9 mouse cellular contexts compared by ENCODE assay signal in genomic region chr13:67683841-67684240, GRCm38 (mm10). TPM values are rescaled to one million over a fixed set of nuclear protein-coding genes. Genes with fewer than 3 reads are reported as not detected.
DNase-seq lines count a peak whose midpoint lies in the region; ATAC-seq and TF ChIP-seq lines count a peak whose summit lies in the region.
"Not testable (repeated sequence)": the region's sequence is repeated elsewhere in the genome, so short reads cannot be mapped to it uniquely, and the experiment has no call there.
"Had no signal": no experiment of that assay in that cellular context is flagged by ENCODE, and none has a peak within 500 bp of the region (broad histone marks: within the 10 kb centered on the region; RNA-seq: fewer than 3 reads in every experiment).

No protein-coding gene starts in this region.

- H3K9ac ChIP-seq in forebrain, postnatal 0 days = peak overlapping the region; percentile 67
- H3K9ac ChIP-seq in hindbrain, embryonic 12.5 days; kidney, postnatal 0 days (ENCODE audit: low read depth, low read length); liver, embryonic 15.5 days; midbrain, embryonic 13.5 days (replicated peaks): not testable (repeated sequence)

- H3K4me3 ChIP-seq in E14TG2a.4 (replicated peaks; ENCODE audit: low read length) = peak overlapping the region; percentile 88
- H3K4me3 ChIP-seq in embryonic facial prominence, embryonic 10.5 days = peak overlapping the region; percentile 75
- H3K4me3 ChIP-seq in forebrain, postnatal 0 days (ENCODE audit: low read depth, low read length) = peak overlapping the region; percentile 59
- peak overlapping the region; percentile 71 for H3K4me3 ChIP-seq in hindbrain, embryonic 12.5 days
- H3K4me3 ChIP-seq in kidney, postnatal 0 days (replicated peaks; ENCODE audit: low read depth, low read length) = peak overlapping the region; percentile 74
- peak overlapping the region; percentile 70 for H3K4me3 ChIP-seq in liver, embryonic 15.5 days (replicated peaks)
- H3K4me3 ChIP-seq in midbrain, embryonic 13.5 days (replicated peaks) = peak overlapping the region; percentile 76

- not testable (repeated sequence) for H3K9me3 ChIP-seq in E14TG2a.4 (ENCODE audit: low read length); embryonic facial prominence, embryonic 10.5 days; forebrain, postnatal 0 days (ENCODE audit: low read length); hindbrain, embryonic 12.5 days (replicated peaks); kidney, postnatal 0 days (replicated peaks; ENCODE audit: low read length); liver, embryonic 15.5 days (replicated peaks); midbrain, embryonic 13.5 days

- not testable (repeated sequence) for TF ChIP-seq CTCF in E14TG2a.4 (conservative IDR thresholded peaks at IDR 0.05; ENCODE audit: low read length); forebrain, postnatal 0 days (IDR thresholded peaks at IDR 0.05; ENCODE audit: low read depth); kidney, postnatal 0 days (IDR thresholded peaks at IDR 0.05; ENCODE audit: low read depth)

- H3K36me3 ChIP-seq in E14TG2a.4 (ENCODE audit: insufficient read depth, low read length); embryonic facial prominence, embryonic 10.5 days (replicated peaks); forebrain, postnatal 0 days (ENCODE audit: insufficient read depth); hindbrain, embryonic 12.5 days; kidney, postnatal 0 days (ENCODE audit: insufficient read depth, low read length); liver, embryonic 15.5 days (replicated peaks); midbrain, embryonic 13.5 days: not testable (repeated sequence)

- peak overlapping the region; percentile 80 for H3K27ac ChIP-seq in embryonic facial prominence, embryonic 10.5 days (replicated peaks)
- not testable (repeated sequence) for H3K27ac ChIP-seq in forebrain, postnatal 0 days (ENCODE audit: low read depth, low read length); hindbrain, embryonic 12.5 days; kidney, postnatal 0 days; liver, embryonic 15.5 days (replicated peaks); midbrain, embryonic 13.5 days

- ATAC-seq in forebrain, postnatal 0 days = peak; percentile 47
- peak; percentile 20; the same call in 1 of the 2 replicates for ATAC-seq in hindbrain, embryonic 12.5 days (ENCODE audit: low FRiP score)
- ATAC-seq in kidney, postnatal 0 days (replicated peaks; ENCODE audit: low FRiP score, low read depth) = 0 out of 2 replicates have a peak, but pooled peaks have one; percentile 11
- ATAC-seq in liver, embryonic 15.5 days (ENCODE audit: insufficient read depth) = not testable (repeated sequence)
- ATAC-seq in midbrain, embryonic 13.5 days = peak; percentile 58; the same call in 1 of the 2 replicates

- not testable (repeated sequence) for H3K27me3 ChIP-seq in E14TG2a.4 (ENCODE audit: insufficient read depth, low read length); embryonic facial prominence, embryonic 10.5 days (replicated peaks; ENCODE audit: low read depth, poor library complexity, severe bottlenecking); forebrain, postnatal 0 days (ENCODE audit: insufficient read depth, low read length); hindbrain, embryonic 12.5 days; kidney, postnatal 0 days (ENCODE audit: insufficient read depth, low read length); liver, embryonic 15.5 days; midbrain, embryonic 13.5 days

- peak overlapping the region; percentile 76 for H3K4me2 ChIP-seq in forebrain, postnatal 0 days (ENCODE audit: low read depth)
- peak overlapping the region; percentile 77 for H3K4me2 ChIP-seq in hindbrain, embryonic 12.5 days (replicated peaks)
- H3K4me2 ChIP-seq in kidney, postnatal 0 days (ENCODE audit: low read length) = peak overlapping the region; percentile 73
- peak overlapping the region; percentile 72 for H3K4me2 ChIP-seq in liver, embryonic 15.5 days
- H3K4me2 ChIP-seq in midbrain, embryonic 13.5 days (replicated peaks) = peak overlapping the region; percentile 83

- whole genome bisulfite sequencing in embryonic facial prominence, embryonic 10.5 days = 68% methylated on average over 2 of the region's 2 CpGs
- 60% methylated on average over 2 of the region's 2 CpGs for WGBS in forebrain, postnatal 0 days
- 79% methylated on average over 2 of the region's 2 CpGs for WGBS in hindbrain, embryonic 12.5 days
- WGBS in kidney, postnatal 0 days = 65% methylated on average over 2 of the region's 2 CpGs
- 64% methylated on average over 2 of the region's 2 CpGs for WGBS in liver, embryonic 15.5 days (ENCODE audit: insufficient replicate concordance)
- 70% methylated on average over 2 of the region's 2 CpGs for WGBS in midbrain, embryonic 13.5 days

- not testable (repeated sequence) for DNase-seq in embryonic facial prominence, embryonic 10.5 days (ENCODE audit: low spot score); kidney, postnatal 0 days (ENCODE audit: low spot score)
- peak; percentile 1 for DNase-seq in forebrain, postnatal 0 days
- peak; percentile 2 for DNase-seq in right cerebral cortex, adult 2 months (ENCODE audit: low spot score in 2 of 2)

- not testable (repeated sequence) for H3K4me1 ChIP-seq in E14TG2a.4 (replicated peaks; ENCODE audit: low read depth, low read length); embryonic facial prominence, embryonic 10.5 days; forebrain, postnatal 0 days (ENCODE audit: insufficient read depth); hindbrain, embryonic 12.5 days; kidney, postnatal 0 days (replicated peaks; ENCODE audit: insufficient read depth, low read length); liver, embryonic 15.5 days (replicated peaks); midbrain, embryonic 13.5 days (replicated peaks)

RNA-seq across cellular contexts. Expression of gene Zfp738, which starts 3.0 kb away (rescaled TPM):
- 11.2 and 11.3 TPM in 2 replicates for polyA plus RNA-seq in embryonic facial prominence, embryonic 10.5 days (2016; fragmentation: Nextera tagmentation; extraction: Ambion mirVana)
- 18.6 and 20.5 TPM in 2 replicates for total RNA-seq in forebrain, postnatal 0 days (2014; rRNA removed)
- 5.9 and 7.5 TPM in 2 replicates for polyA plus RNA-seq in forebrain, postnatal 0 days (2015; fragmentation: Nextera tagmentation; extraction: Ambion mirVana)
- 14.2 and 16.5 TPM in 2 replicates for polyA plus RNA-seq in hindbrain, embryonic 12.5 days (2016; fragmentation: Nextera tagmentation; extraction: Ambion mirVana)
- 7.3 and 7.5 TPM in 2 replicates for polyA plus RNA-seq in kidney, postnatal 0 days (2015; fragmentation: Nextera tagmentation; extraction: Ambion mirVana)
- polyA plus RNA-seq in liver, embryonic 15.5 days (2015; fragmentation: Nextera tagmentation; extraction: Ambion mirVana) = 1.8 and 2.0 TPM in 2 replicates
- 15.4 and 18.3 TPM in 2 replicates for polyA plus RNA-seq in midbrain, embryonic 13.5 days (2015; fragmentation: Nextera tagmentation; extraction: Ambion mirVana)

RNA-seq across cellular contexts. Expression of gene Zfp65, which starts 45.1 kb away (rescaled TPM):
- 6.4 and 7.8 TPM in 2 replicates for polyA plus RNA-seq in embryonic facial prominence, embryonic 10.5 days (2016; fragmentation: Nextera tagmentation; extraction: Ambion mirVana)
- 23.5 and 24.1 TPM in 2 replicates for total RNA-seq in forebrain, postnatal 0 days (2014; rRNA removed)
- 3.0 and 5.6 TPM in 2 replicates for polyA plus RNA-seq in forebrain, postnatal 0 days (2015; fragmentation: Nextera tagmentation; extraction: Ambion mirVana)
- polyA plus RNA-seq in hindbrain, embryonic 12.5 days (2016; fragmentation: Nextera tagmentation; extraction: Ambion mirVana) = 8.2 and 9.1 TPM in 2 replicates
- 3.7 and 4.1 TPM in 2 replicates for polyA plus RNA-seq in kidney, postnatal 0 days (2015; fragmentation: Nextera tagmentation; extraction: Ambion mirVana)
- 1.4 and 1.5 TPM in 2 replicates for polyA plus RNA-seq in liver, embryonic 15.5 days (2015; fragmentation: Nextera tagmentation; extraction: Ambion mirVana)
- 9.8 and 10.3 TPM in 2 replicates for polyA plus RNA-seq in midbrain, embryonic 13.5 days (2015; fragmentation: Nextera tagmentation; extraction: Ambion mirVana)

RNA-seq across cellular contexts. Expression of gene Zfp729a, which starts 46.2 kb away (rescaled TPM):
- 2.4 and 2.5 TPM in 2 replicates for polyA plus RNA-seq in embryonic facial prominence, embryonic 10.5 days (2016; fragmentation: Nextera tagmentation; extraction: Ambion mirVana)
- total RNA-seq in forebrain, postnatal 0 days (2014; rRNA removed) = 7.8 and 9.1 TPM in 2 replicates
- 2.6 and 3.1 TPM in 2 replicates for polyA plus RNA-seq in forebrain, postnatal 0 days (2015; fragmentation: Nextera tagmentation; extraction: Ambion mirVana)
- 2.9 and 3.7 TPM in 2 replicates for polyA plus RNA-seq in hindbrain, embryonic 12.5 days (2016; fragmentation: Nextera tagmentation; extraction: Ambion mirVana)
- 2.5 and 3.3 TPM in 2 replicates for polyA plus RNA-seq in kidney, postnatal 0 days (2015; fragmentation: Nextera tagmentation; extraction: Ambion mirVana)
- polyA plus RNA-seq in liver, embryonic 15.5 days (2015; fragmentation: Nextera tagmentation; extraction: Ambion mirVana) = 0.75 and 1.0 TPM in 2 replicates
- 3.3 and 3.7 TPM in 2 replicates for polyA plus RNA-seq in midbrain, embryonic 13.5 days (2015; fragmentation: Nextera tagmentation; extraction: Ambion mirVana)

RNA-seq across cellular contexts. Expression of gene Gm49345, which starts 46.3 kb away (rescaled TPM):
- 0.15 TPM in 1 of 2 replicates, not detected in the other for polyA plus RNA-seq in embryonic facial prominence, embryonic 10.5 days (2016; fragmentation: Nextera tagmentation; extraction: Ambion mirVana)
- total RNA-seq in forebrain, postnatal 0 days (2014; rRNA removed) = not detected in 2 replicates
- 1.7 and 2.2 TPM in 2 replicates for polyA plus RNA-seq in forebrain, postnatal 0 days (2015; fragmentation: Nextera tagmentation; extraction: Ambion mirVana)
- polyA plus RNA-seq in hindbrain, embryonic 12.5 days (2016; fragmentation: Nextera tagmentation; extraction: Ambion mirVana) = not detected in 2 replicates
- 0.08 TPM in 1 of 2 replicates, not detected in the other for polyA plus RNA-seq in kidney, postnatal 0 days (2015; fragmentation: Nextera tagmentation; extraction: Ambion mirVana)
- 0.40 TPM in 1 of 2 replicates, not detected in the other for polyA plus RNA-seq in liver, embryonic 15.5 days (2015; fragmentation: Nextera tagmentation; extraction: Ambion mirVana)
- polyA plus RNA-seq in midbrain, embryonic 13.5 days (2015; fragmentation: Nextera tagmentation; extraction: Ambion mirVana) = not detected in 2 replicates
- polyA plus RNA-seq: urinary bladder, adult 2 months had no signal
